Mouse (Mus musculus): ENCODE measurements around the gene Tns1.

GRCm38 (mm10) chr1:73923185-73923584, 201.1 kb downstream of the Tns1 start:
- TF ChIP-seq POLR2A (IDR thresholded peaks at IDR 0.05; ENCODE audit: control insufficient read depth in 1 of 2, insufficient read depth in 1 of 2, low read depth in 1 of 2, low read length in 2 of 2, poor library complexity in 1 of 2), result no peak
- no peak for TF ChIP-seq MAZ (IDR thresholded peaks at IDR 0.05; ENCODE audit: low read depth, low read length)
- no peak for TF ChIP-seq CHD1 (IDR thresholded peaks at IDR 0.05; ENCODE audit: low read depth, low read length)
- no peak for TF ChIP-seq MXI1 (IDR thresholded peaks at IDR 0.05; ENCODE audit: low read depth, low read length)
- no peak for TF ChIP-seq CTCF (IDR thresholded peaks at IDR 0.05 in 2 of 3, conservative IDR thresholded peaks at IDR 0.05 in 1 of 3; ENCODE audit: control insufficient read depth in 1 of 3, insufficient read depth in 1 of 3, low read depth in 2 of 3, low read length in 3 of 3, poor library complexity in 1 of 3, severe bottlenecking in 1 of 3)
- no peak for TF ChIP-seq ZNF384 (IDR thresholded peaks at IDR 0.05; ENCODE audit: low read depth, low read length)
- TF ChIP-seq NRF1 (IDR thresholded peaks at IDR 0.05; ENCODE audit: insufficient read depth, low read depth, low read length, poor library complexity, severe bottlenecking), result no peak
- no peak for TF ChIP-seq ETS1 (IDR thresholded peaks at IDR 0.05; ENCODE audit: low read depth, low read length)
- TF ChIP-seq MYC (IDR thresholded peaks at IDR 0.05; ENCODE audit: low read depth, low read length), result no peak
- no peak for TF ChIP-seq UBTF (IDR thresholded peaks at IDR 0.05; ENCODE audit: borderline replicate concordance, insufficient read depth, low read depth, low read length)
- no peak for TF ChIP-seq TAL1 (IDR thresholded peaks at IDR 0.05; ENCODE audit: low read length)
- no peak for TF ChIP-seq MAFK (IDR thresholded peaks at IDR 0.05; ENCODE audit: borderline replicate concordance, low read depth, low read length)
